Mouse (Mus musculus) stomach, embryonic 16.5 days (tissue): ENCODE measurements around the gene Rims4. TPM values are rescaled to one million over a fixed set of nuclear protein-coding genes. Genes with fewer than 3 reads are reported as not detected.

Experiments used
- ATAC-seq: fragments of 200-750 bp; cut with Nextera tagmentation; 2 replicates; pipeline ENCODE4 v1.8.0; 2017; ENCODE audit warnings: moderate number of reproducible peaks, moderate TSS enrichment; ENCODE audit not compliant: insufficient read depth, low FRiP score
- H3K27ac ChIP-seq: fragments of 300-500 bp; sonication (generic); 2 replicates; pipeline ENCODE4 v1.5.1; 2014; ENCODE audit warnings: low read length
- H3K27me3 ChIP-seq: fragments of 300-500 bp; sonication (generic); 2 replicates; pipeline ENCODE4 v1.6.1; 2014; ENCODE audit warnings: low read length, control low read depth, mixed read lengths; ENCODE audit not compliant: control insufficient read depth, insufficient read depth
- H3K36me3 ChIP-seq: fragments of 300-500 bp; sonication (generic); 2 replicates; pipeline ENCODE4 v1.6.1; 2014; ENCODE audit warnings: low read length; ENCODE audit not compliant: control insufficient read depth, insufficient read depth
- H3K4me1 ChIP-seq: fragments of 300-500 bp; sonication (generic); 2 replicates; pipeline ENCODE4 v1.6.1; 2014; ENCODE audit warnings: low read length, control low read depth, mixed read lengths; ENCODE audit not compliant: control insufficient read depth, insufficient read depth
- H3K4me2 ChIP-seq: fragments of 300-500 bp; sonication (generic); 2 replicates; pipeline ENCODE4 v1.6.1; 2014; ENCODE audit warnings: low read depth, low read length, mixed read lengths
- H3K4me3 ChIP-seq: fragments of 300-500 bp; sonication (generic); replicated peaks from 2 replicates; pipeline ENCODE4 v1.5.1; 2014; ENCODE audit warnings: mild to moderate bottlenecking, low read length
- H3K9ac ChIP-seq: fragments of 300-500 bp; sonication (generic); 2 replicates; pipeline ENCODE4 v1.6.1; 2014; ENCODE audit warnings: low read length
- H3K9me3 ChIP-seq: fragments of 300-500 bp; sonication (generic); replicated peaks from 2 replicates; pipeline ENCODE4 v1.6.1; 2016; ENCODE audit warnings: low read length, control low read depth; ENCODE audit not compliant: control insufficient read depth
- WGBS: fragments of 180-500 bp; shearing (Covaris S2); extraction: QIAGEN DNeasy Blood & Tissue Kit; methylation state at CpG from one replicate; pipeline ENCODE4 v1.1.7; 2014; 5-methylcytosine and 5-hydroxymethylcytosine counted together
- polyA plus RNA-seq: library from polyadenylated mRNA; unstranded; fragments of >200 nt; fragmentation: Nextera tagmentation; extraction: Ambion mirVana; gene quantifications from 2 replicates; pipeline ENCODE4 v1.2.1, GENCODE M21; 2015

The Rims4 gene
- polyA plus RNA-seq, 1 experiment from 2014 or later: 0.40 TPM

DNA sequence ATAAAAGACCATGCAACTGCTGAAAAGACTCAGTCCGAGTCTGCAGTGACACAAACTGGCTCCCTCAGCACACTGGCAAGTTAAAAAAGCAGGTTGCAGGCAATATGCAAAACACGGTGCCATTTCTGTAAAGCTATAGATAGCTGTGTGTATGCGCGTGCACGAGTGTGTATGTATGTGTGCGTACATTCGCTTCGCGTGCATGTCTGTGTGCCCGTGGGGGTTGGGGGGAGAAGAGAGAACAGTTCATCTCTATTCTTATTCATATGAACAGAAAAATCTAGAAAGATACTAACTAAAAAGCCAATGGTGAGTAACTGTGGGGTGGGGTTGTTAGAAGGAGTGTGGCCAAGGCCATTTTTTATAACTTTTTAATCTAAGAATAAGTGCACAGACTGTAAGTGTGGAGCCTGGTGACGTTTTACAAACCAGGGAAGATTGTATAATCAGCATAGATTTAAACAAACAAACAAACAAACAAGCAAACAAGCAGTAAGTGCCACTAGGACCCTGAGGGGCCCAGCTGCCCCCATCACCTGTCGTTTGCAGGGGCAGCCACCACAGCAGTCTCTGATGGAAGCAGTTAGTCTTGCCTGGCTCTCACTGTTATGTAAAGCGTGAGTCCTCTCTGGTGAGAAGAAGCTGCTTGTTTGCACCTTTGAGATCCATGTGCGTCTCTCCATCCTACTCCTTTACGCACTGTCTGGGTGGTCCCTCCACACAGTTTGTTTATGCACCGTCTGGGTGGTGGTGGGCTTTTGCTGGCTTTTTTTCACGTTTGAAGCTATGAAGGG, 35.4 kb downstream of the Rims4 start:
- Histone ChIP-seq H3K27me3 (no peaks in the 10 kb centered on the region), H3K4me2 (no peak overlapping the region), H3K4me3 (no peak overlapping the region), H3K4me1 (no peaks in the 10 kb centered on the region), H3K36me3 (no peaks in the 10 kb centered on the region), H3K27ac (no peak overlapping the region), H3K9me3 (no peaks in the 10 kb centered on the region), H3K9ac (no peak overlapping the region)
- ATAC-seq: no peak
- WGBS: 60% methylated on average over 17 of the region's 17 CpGs

- WGBS: 72% methylated on average over 6 of the region's 6 CpGs
- Histone ChIP-seq H3K36me3 (no peaks in the 10 kb centered on the region), H3K4me2 (no peak overlapping the region), H3K4me1 (no peaks in the 10 kb centered on the region), H3K27me3 (no peaks in the 10 kb centered on the region), H3K4me3 (no peak overlapping the region), H3K27ac (no peak overlapping the region), H3K9ac (no peak overlapping the region), H3K9me3 (no peaks in the 10 kb centered on the region)
- no peak for ATAC-seq
These were observed 37.6 kb downstream of the Rims4 start for GRCm38 (mm10) chr2:163880891-163881290.

DNA sequence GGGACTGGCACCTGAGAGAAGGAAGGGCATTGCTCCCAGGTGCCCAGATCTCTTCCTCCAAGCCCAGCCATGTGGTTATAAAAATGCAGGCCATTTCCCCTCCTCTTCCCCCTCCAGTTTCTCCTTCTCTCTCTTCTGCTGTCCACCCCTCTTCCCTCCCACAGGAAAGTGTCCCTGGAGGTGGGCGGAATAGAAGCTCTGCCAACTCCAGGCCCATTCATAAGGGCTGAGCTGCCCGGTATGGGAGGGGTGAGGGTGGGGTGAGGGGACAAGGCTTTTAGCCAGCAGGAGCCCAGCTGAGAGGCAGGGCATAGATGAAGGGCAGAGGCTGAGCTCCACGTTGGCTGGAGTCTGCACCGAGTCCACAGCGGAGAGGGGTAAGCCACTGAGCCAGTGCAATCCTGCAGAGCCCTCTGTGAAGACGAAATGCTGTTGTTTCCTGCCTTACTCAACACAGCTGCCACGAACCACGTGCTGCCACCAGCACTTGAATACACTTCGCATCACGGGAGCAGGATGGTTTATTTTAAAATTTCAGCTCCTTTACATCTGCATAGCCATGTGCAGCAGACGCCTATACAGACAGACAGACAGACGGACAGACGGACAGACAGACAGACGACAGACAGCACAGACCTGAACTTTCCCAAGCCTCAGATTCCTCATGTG, 41.5 kb downstream of the Rims4 start:
- ATAC-seq: no peak
- H3K4me3 ChIP-seq: no peak overlapping the region
- no peaks in the 10 kb centered on the region for H3K36me3 ChIP-seq
- H3K9ac ChIP-seq: no peak overlapping the region
- no peaks in the 10 kb centered on the region for H3K9me3 ChIP-seq
- no peaks in the 10 kb centered on the region for H3K27me3 ChIP-seq
- H3K4me2 ChIP-seq: no peak overlapping the region
- WGBS: 66% methylated on average over 14 of the region's 14 CpGs
- H3K27ac ChIP-seq: no peak overlapping the region
- H3K4me1 ChIP-seq: no peaks in the 10 kb centered on the region

GRCm38 (mm10) chr2:163875484-163875883, 43.0 kb downstream of the Rims4 start:
- Histone ChIP-seq H3K4me3 (no peak overlapping the region), H3K4me1 (no peaks in the 10 kb centered on the region), H3K27me3 (no peaks in the 10 kb centered on the region), H3K4me2 (no peak overlapping the region), H3K9me3 (no peaks in the 10 kb centered on the region), H3K9ac (no peak overlapping the region), H3K36me3 (no peaks in the 10 kb centered on the region), H3K27ac (no peak overlapping the region)
- no peak for ATAC-seq
- WGBS: 67% methylated on average over 7 of the region's 7 CpGs

DNA sequence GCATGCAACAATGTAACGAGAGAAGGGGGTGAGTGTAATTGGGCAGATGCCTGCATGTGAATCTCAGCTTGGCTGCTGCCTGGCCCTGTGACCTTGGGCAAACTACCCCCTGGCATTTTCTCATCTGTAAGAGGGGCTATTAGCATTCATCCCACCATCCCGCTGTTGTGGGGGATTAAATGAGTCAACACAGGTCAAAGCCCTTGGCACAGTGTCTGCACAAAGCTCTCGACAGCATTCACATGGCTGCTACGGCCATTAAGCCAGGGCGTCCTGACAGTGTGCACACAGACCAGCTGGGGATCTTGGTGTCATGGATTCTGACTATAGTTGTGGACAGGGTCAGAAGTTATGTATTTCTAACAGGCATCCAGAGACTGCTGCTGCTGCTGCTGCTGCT, 43.6 kb downstream of the Rims4 start:
- H3K27me3 ChIP-seq: 0 out of 2 replicates have a peak, but pooled peaks cover under 1% of the 10 kb centered on the region
- H3K27ac ChIP-seq: no peak overlapping the region
- no peaks in the 10 kb centered on the region for H3K9me3 ChIP-seq
- no peak for ATAC-seq
- H3K4me3 ChIP-seq: no peak overlapping the region
- no peak overlapping the region for H3K9ac ChIP-seq
- no peak overlapping the region for H3K4me2 ChIP-seq
- no peaks in the 10 kb centered on the region for H3K36me3 ChIP-seq
- H3K4me1 ChIP-seq: no peaks in the 10 kb centered on the region
- WGBS: 38% methylated on average over 5 of the region's 5 CpGs

DNA sequence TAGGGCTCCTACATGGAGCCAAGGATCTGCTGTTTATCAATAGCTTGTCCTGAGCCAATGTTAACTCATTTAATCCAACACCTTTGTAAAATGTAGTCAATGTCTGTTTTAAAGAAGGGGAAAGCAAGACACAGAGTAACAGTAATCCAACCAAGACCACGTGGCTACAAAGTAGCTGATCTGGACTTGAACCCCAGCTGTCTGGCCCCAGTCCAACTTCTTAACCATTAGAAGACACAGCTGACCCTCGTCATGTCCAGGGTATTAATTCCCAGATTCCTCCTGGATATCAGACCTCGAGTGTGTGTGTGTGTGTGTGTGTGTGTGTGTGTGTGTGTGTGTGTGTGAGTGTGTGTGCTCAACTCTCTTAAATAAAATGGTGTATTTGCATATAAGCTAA, 46.6 kb downstream of the Rims4 start:
- WGBS: 22% methylated on average over 3 of the region's 3 CpGs
- no peak overlapping the region for H3K4me3 ChIP-seq
- H3K36me3 ChIP-seq: no peaks in the 10 kb centered on the region
- ATAC-seq: no peak
- peaks cover 4% of the 10 kb centered on the region; the same call in 1 of the 2 replicates for H3K27me3 ChIP-seq
- H3K4me2 ChIP-seq: no peak overlapping the region
- no peaks in the 10 kb centered on the region for H3K9me3 ChIP-seq
- H3K27ac ChIP-seq: no peak overlapping the region
- no peaks in the 10 kb centered on the region for H3K4me1 ChIP-seq
- no peak overlapping the region for H3K9ac ChIP-seq

DNA sequence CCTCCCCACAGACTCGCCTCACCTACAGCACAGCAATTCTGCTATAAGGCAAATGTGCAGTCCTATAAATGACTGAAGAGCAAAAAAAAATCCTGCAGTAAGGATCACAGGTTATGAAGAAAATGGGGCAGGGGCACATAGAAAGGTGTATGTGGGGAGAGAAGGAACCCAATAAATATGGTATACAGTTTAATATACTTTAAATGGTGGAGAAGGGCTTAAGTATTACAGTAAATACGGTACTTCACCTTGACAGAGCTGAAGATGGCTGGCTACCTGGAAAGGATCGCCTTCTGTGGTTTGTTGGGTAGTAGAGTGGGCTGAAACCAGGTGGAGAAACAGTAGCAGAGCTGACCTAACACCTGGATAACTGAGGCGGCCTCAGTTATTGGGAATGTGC, 47.2 kb downstream of the Rims4 start:
- ATAC-seq: no peak
- H3K4me2 ChIP-seq: no peak overlapping the region
- no peaks in the 10 kb centered on the region for H3K4me1 ChIP-seq
- no peak overlapping the region for H3K4me3 ChIP-seq
- 72% methylated on average over 4 of the region's 4 CpGs for WGBS
- no peaks in the 10 kb centered on the region for H3K9me3 ChIP-seq
- no peak overlapping the region for H3K27ac ChIP-seq
- no peak overlapping the region for H3K9ac ChIP-seq
- H3K27me3 ChIP-seq: peaks cover 4% of the 10 kb centered on the region; the same call in 1 of the 2 replicates
- H3K36me3 ChIP-seq: no peaks in the 10 kb centered on the region

DNA sequence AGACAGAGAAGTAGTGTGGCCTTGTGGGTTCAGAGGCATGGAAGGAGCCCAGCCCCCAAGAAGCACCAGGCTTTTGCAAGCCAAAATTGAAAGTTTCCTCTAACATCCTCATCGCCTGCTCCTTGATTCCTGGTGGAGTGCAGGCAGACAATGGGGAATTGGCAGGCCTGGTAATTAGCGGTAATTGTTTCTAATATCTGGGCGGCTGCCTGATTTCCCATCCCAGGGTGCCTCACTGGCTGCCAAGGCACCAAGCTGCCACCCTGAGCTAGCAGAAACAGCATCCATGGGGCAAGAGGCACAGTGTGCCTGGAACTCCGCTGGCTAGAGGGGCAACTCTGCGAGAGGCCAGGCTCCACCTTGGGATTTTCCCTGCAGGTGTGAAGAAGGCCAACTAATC, 48.7 kb downstream of the Rims4 start:
- no peak for ATAC-seq
- Histone ChIP-seq H3K9ac (no peak overlapping the region), H3K4me1 (no peaks in the 10 kb centered on the region), H3K4me2 (no peak overlapping the region), H3K9me3 (no peaks in the 10 kb centered on the region), H3K4me3 (no peak overlapping the region), H3K27me3 (peaks cover 4% of the 10 kb centered on the region; the same call in 1 of the 2 replicates), H3K36me3 (no peaks in the 10 kb centered on the region), H3K27ac (no peak overlapping the region)
- 54% methylated on average over 5 of the region's 5 CpGs for WGBS

DNA sequence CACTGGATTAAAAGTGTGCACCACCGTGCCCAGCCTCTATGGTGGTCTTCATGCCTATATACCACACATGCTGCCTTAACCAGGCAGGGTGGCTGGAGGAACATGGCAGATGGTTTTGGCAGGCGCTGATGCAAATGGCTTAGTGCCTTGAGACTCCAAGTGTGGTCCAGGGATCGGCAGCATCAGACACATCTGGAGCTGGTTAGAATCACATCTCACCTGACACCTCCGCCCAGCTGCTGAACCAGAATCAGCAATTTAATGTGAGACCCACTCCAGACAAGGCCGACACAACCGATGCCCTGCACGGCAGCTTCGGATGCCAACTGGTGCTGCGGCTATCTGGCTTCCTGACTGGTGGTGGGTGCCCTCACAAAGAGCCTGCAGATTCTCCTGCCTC, 52.4 kb downstream of the Rims4 start:
- 86% methylated on average over 9 of the region's 9 CpGs for WGBS
- Histone ChIP-seq H3K4me3 (no peak overlapping the region), H3K9ac (no peak overlapping the region)

More for the DNA sequence above, 52.4 kb downstream of the Rims4 start:
- Histone ChIP-seq H3K36me3 (no peaks in the 10 kb centered on the region), H3K9me3 (no peaks in the 10 kb centered on the region), H3K27me3 (peaks cover 4% of the 10 kb centered on the region; the same call in 1 of the 2 replicates), H3K4me2 (no peak overlapping the region), H3K27ac (no peak overlapping the region), H3K4me1 (no peaks in the 10 kb centered on the region)
- ATAC-seq: no peak
